ENCODE assay signal across 25 mouse cellular contexts in the genomic region with DNA sequence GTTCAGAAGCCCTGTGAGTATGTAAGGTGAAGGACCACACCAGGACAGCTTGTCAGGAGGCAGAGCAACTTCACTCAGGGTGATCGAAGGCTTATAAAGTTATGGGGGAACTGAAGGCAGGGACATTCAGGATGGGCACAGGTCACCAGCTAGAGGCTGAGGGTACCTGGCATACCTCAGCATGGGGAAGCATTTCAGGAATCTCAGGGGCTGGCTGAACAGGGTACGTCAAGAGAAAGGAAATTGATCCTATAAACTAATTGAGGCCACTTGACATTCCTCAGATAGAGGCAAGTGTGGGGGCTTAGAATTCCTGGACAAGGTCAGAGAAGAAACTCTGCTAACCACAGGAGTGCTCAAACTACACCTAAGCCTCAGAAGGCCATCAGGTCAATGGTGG. TPM values are rescaled to one million over a fixed set of nuclear protein-coding genes. Genes with fewer than 3 reads are reported as not detected.
A peak's percentile ranks its signal among the peaks of the same experiment; 100 is the strongest.
DNase-seq lines count a peak whose midpoint lies in the region; ATAC-seq and TF ChIP-seq lines count a peak whose summit lies in the region.
"Had no signal": no experiment of that assay in that cellular context is flagged by ENCODE, and none has a peak within 500 bp of the region (broad histone marks: within the 10 kb centered on the region; RNA-seq: fewer than 3 reads in every experiment).

No protein-coding gene starts in this region.

- H3K9me3 ChIP-seq in lung, embryonic 16.5 days (ENCODE audit: control insufficient read depth, low read length), result no peaks in the 10 kb centered on the region
- H3K9me3 ChIP-seq in midbrain, embryonic 11.5 days (ENCODE audit: control insufficient read depth, low read length), result no peaks in the 10 kb centered on the region
- H3K9me3 ChIP-seq in midbrain, postnatal 0 days (ENCODE audit: low read length), result no peaks in the 10 kb centered on the region
- H3K9me3 ChIP-seq: embryonic facial prominence, embryonic 13.5 days; embryonic facial prominence, embryonic 15.5 days; forebrain, embryonic 12.5 days had no signal

- no peak overlapping the region for H3K4me2 ChIP-seq in lung, embryonic 16.5 days (ENCODE audit: low read depth, low read length)
- H3K4me2 ChIP-seq in midbrain, embryonic 11.5 days, result no peak overlapping the region
- no peak overlapping the region for H3K4me2 ChIP-seq in midbrain, postnatal 0 days (ENCODE audit: low read depth, low read length, poor library complexity, severe bottlenecking)
- H3K4me2 ChIP-seq: embryonic facial prominence, embryonic 13.5 days; embryonic facial prominence, embryonic 15.5 days; forebrain, embryonic 12.5 days had no signal

- H3K4me1 ChIP-seq in lung, embryonic 16.5 days (replicated peaks; ENCODE audit: control insufficient read depth, insufficient read depth, low read length), result no peaks in the 10 kb centered on the region
- no peaks in the 10 kb centered on the region for H3K4me1 ChIP-seq in midbrain, embryonic 11.5 days (ENCODE audit: control insufficient read depth, insufficient read depth, low read length)
- H3K4me1 ChIP-seq in midbrain, postnatal 0 days (ENCODE audit: insufficient read depth, low read length), result no peaks in the 10 kb centered on the region
- H3K4me1 ChIP-seq: forebrain, embryonic 10.5 days; forebrain, embryonic 12.5 days had no signal

- WGBS in lung, embryonic 16.5 days, result 49% methylated on average over 2 of the region's 2 CpGs
- 80% methylated on average over 2 of the region's 2 CpGs for WGBS in midbrain, embryonic 11.5 days
- WGBS in midbrain, postnatal 0 days, result 95% methylated on average over 2 of the region's 2 CpGs

- peak overlapping the region; percentile 28; the same call in 1 of the 2 replicates for H3K27ac ChIP-seq in lung, embryonic 16.5 days (ENCODE audit: low read length)
- no peak overlapping the region for H3K27ac ChIP-seq in midbrain, embryonic 11.5 days (ENCODE audit: low read depth, low read length)
- H3K27ac ChIP-seq in midbrain, postnatal 0 days (ENCODE audit: low read depth, low read length), result no peak overlapping the region
- H3K27ac ChIP-seq: embryonic facial prominence, embryonic 13.5 days; embryonic facial prominence, embryonic 15.5 days; forebrain, embryonic 10.5 days; forebrain, embryonic 12.5 days had no signal

- DNase-seq in lung, postnatal 25 days (ENCODE audit: low spot score), result no peak
- peak; percentile 67 for DNase-seq in midbrain, embryonic 11.5 days (ENCODE audit: low spot score, missing footprints)
- no peak for DNase-seq in midbrain, postnatal 0 days (ENCODE audit: low spot score)
- DNase-seq in ZHBTc4 (ENCODE audit: low read depth, low spot score), result peak; percentile 31
- DNase-seq in kidney, postnatal 14 days, result no peak
- DNase-seq: adrenal gland, adult 2 months; adrenal gland, postnatal 10 days; adrenal gland, postnatal 25 days; cerebellum, adult 11 months; cerebellum, adult 18-20 months; cerebellum, adult 8-10 months; cerebellum, adult 9-11 months; cerebellum, postnatal 14 days; cerebellum, postnatal 36 days had no signal

- no peak overlapping the region for H3K9ac ChIP-seq in lung, embryonic 16.5 days (ENCODE audit: low read length)
- H3K9ac ChIP-seq in midbrain, embryonic 11.5 days (ENCODE audit: low read length), result no peak overlapping the region
- no peak overlapping the region for H3K9ac ChIP-seq in midbrain, postnatal 0 days (replicated peaks; ENCODE audit: low read length, poor library complexity, severe bottlenecking)
- H3K9ac ChIP-seq: embryonic facial prominence, embryonic 13.5 days; embryonic facial prominence, embryonic 15.5 days; forebrain, embryonic 12.5 days had no signal

- no peak overlapping the region for H3K4me3 ChIP-seq in lung, embryonic 16.5 days (ENCODE audit: low read length)
- no peak overlapping the region for H3K4me3 ChIP-seq in midbrain, embryonic 11.5 days (ENCODE audit: low read depth, low read length)
- H3K4me3 ChIP-seq in midbrain, postnatal 0 days (ENCODE audit: low read depth, low read length), result no peak overlapping the region
- H3K4me3 ChIP-seq: embryonic facial prominence, embryonic 13.5 days; embryonic facial prominence, embryonic 15.5 days; erythroblast, embryonic 14.5 days; forebrain, embryonic 10.5 days; forebrain, embryonic 12.5 days had no signal

- TF ChIP-seq CTCF in midbrain, postnatal 0 days (IDR thresholded peaks at IDR 0.05), result no peak

- ATAC-seq in lung, embryonic 16.5 days (ENCODE audit: low read depth), result peak; percentile 64
- ATAC-seq in midbrain, embryonic 11.5 days (ENCODE audit: low FRiP score), result no peak
- no peak for ATAC-seq in midbrain, postnatal 0 days (ENCODE audit: low FRiP score)
- ATAC-seq: forebrain, embryonic 14.5 days; forebrain, embryonic 16.5 days had no signal

- H3K36me3 ChIP-seq in lung, embryonic 16.5 days (ENCODE audit: control insufficient read depth, insufficient read depth, low read length), result no peaks in the 10 kb centered on the region
- H3K36me3 ChIP-seq in midbrain, embryonic 11.5 days (ENCODE audit: control insufficient read depth, insufficient read depth, low read length), result no peaks in the 10 kb centered on the region
- no peaks in the 10 kb centered on the region for H3K36me3 ChIP-seq in midbrain, postnatal 0 days (ENCODE audit: insufficient read depth, low read length)
- H3K36me3 ChIP-seq: embryonic facial prominence, embryonic 13.5 days; embryonic facial prominence, embryonic 15.5 days; forebrain, embryonic 10.5 days; forebrain, embryonic 12.5 days had no signal

- H3K27me3 ChIP-seq in lung, embryonic 16.5 days (ENCODE audit: control insufficient read depth, insufficient read depth, low read depth, low read length), result no peaks in the 10 kb centered on the region
- H3K27me3 ChIP-seq in midbrain, embryonic 11.5 days (ENCODE audit: control insufficient read depth, insufficient read depth, low read length), result no peaks in the 10 kb centered on the region
- H3K27me3 ChIP-seq in midbrain, postnatal 0 days (ENCODE audit: insufficient read depth, low read length), result no peaks in the 10 kb centered on the region
- H3K27me3 ChIP-seq: embryonic facial prominence, embryonic 13.5 days; embryonic facial prominence, embryonic 15.5 days; forebrain, embryonic 12.5 days had no signal

RNA-seq across cellular contexts. Expression of a gene that starts 7.1 kb away (rescaled TPM):
- polyA plus RNA-seq in lung, embryonic 16.5 days (2015; fragmentation: Nextera tagmentation; extraction: Ambion mirVana), result 8.3 and 9.1 TPM in 2 replicates
- 8.4 and 9.1 TPM in 2 replicates for polyA plus RNA-seq in midbrain, embryonic 11.5 days (2014; fragmentation: Nextera tagmentation; extraction: Ambion mirVana)
- total RNA-seq in midbrain, postnatal 0 days (2014; rRNA removed), result 72.9 and 76.5 TPM in 2 replicates
- 15.5 and 16.7 TPM in 2 replicates for polyA plus RNA-seq in midbrain, postnatal 0 days (2015; fragmentation: Nextera tagmentation; extraction: Ambion mirVana)

RNA-seq across cellular contexts. Expression of a gene that starts 51.6 kb away (rescaled TPM):
- 570 and 624 TPM in 2 replicates for polyA plus RNA-seq in lung, embryonic 16.5 days (2015; fragmentation: Nextera tagmentation; extraction: Ambion mirVana)
- 1.1 and 2.0 TPM in 2 replicates for polyA plus RNA-seq in midbrain, embryonic 11.5 days (2014; fragmentation: Nextera tagmentation; extraction: Ambion mirVana)
- total RNA-seq in midbrain, postnatal 0 days (2014; rRNA removed), result 27.7 and 35.8 TPM in 2 replicates
- 35.0 and 36.2 TPM in 2 replicates for polyA plus RNA-seq in midbrain, postnatal 0 days (2015; fragmentation: Nextera tagmentation; extraction: Ambion mirVana)
- total RNA-seq: common myeloid progenitor, adult 5-6 weeks; MEL had no signal
- polyA plus RNA-seq: C2C12; erythroblast, embryonic 14.5 days had no signal

RNA-seq across cellular contexts. Expression of a gene that starts 56.2 kb away (rescaled TPM):
- 493 and 502 TPM in 2 replicates for polyA plus RNA-seq in lung, embryonic 16.5 days (2015; fragmentation: Nextera tagmentation; extraction: Ambion mirVana)
- polyA plus RNA-seq in midbrain, embryonic 11.5 days (2014; fragmentation: Nextera tagmentation; extraction: Ambion mirVana), result 421 and 442 TPM in 2 replicates
- 424 and 435 TPM in 2 replicates for total RNA-seq in midbrain, postnatal 0 days (2014; rRNA removed)
- polyA plus RNA-seq in midbrain, postnatal 0 days (2015; fragmentation: Nextera tagmentation; extraction: Ambion mirVana), result 302 and 311 TPM in 2 replicates

Comparison
In these comparisons a context has a peak if more than half of its experiments do, and no peak if none do; other contexts are left out.
1. DNase-seq: peak in midbrain, embryonic 11.5 days (single experiment) and ZHBTc4 (single experiment); none in lung, postnatal 25 days (single experiment), midbrain, postnatal 0 days (single experiment) and kidney, postnatal 14 days (single experiment).
2. RNA of a gene that starts 51.6 kb away (polyA plus RNA-seq): 570 to 624 TPM in lung, embryonic 16.5 days; 35.0 to 36.2 TPM in midbrain, postnatal 0 days and 1.1 to 2.0 TPM in midbrain, embryonic 11.5 days; every median in the first group is over 10 times any median in the second.